Mouse (Mus musculus) myocyte (in vitro differentiated cells): ENCODE results near the gene Wdr59.

Experiments used
- E2F4 ChIP-seq: IDR thresholded peaks from one replicate; pipeline ENCODE4 v1.6.1; 2011; ENCODE audit warnings: mild to moderate bottlenecking, control low read depth, moderate library complexity; ENCODE audit not compliant: insufficient read depth
- MYOD1 ChIP-seq, 3 experiments: IDR thresholded peaks; one replicate each; pipeline ENCODE4 v1.6.1; 2011; ENCODE audit warnings: control low read depth in 2 of 3, low read depth in 2 of 3, mild to moderate bottlenecking in 2 of 3, moderate library complexity in 1 of 3; ENCODE audit not compliant: insufficient read length in 2 of 3, control insufficient read depth in 1 of 3
- MYOG ChIP-seq, 3 experiments: IDR thresholded peaks; one replicate each; pipeline ENCODE4 v1.6.1; 2011; ENCODE audit warnings: control low read depth in 2 of 3, low read depth in 2 of 3, mild to moderate bottlenecking in 2 of 3; ENCODE audit not compliant: insufficient read length in 2 of 3, control insufficient read depth in 1 of 3, insufficient read depth in 1 of 3
- POLR2A ChIP-seq: IDR thresholded peaks from one replicate; pipeline ENCODE4 v1.6.1; 2011; ENCODE audit warnings: low read depth, mild to moderate bottlenecking, control low read depth, moderate library complexity; ENCODE audit not compliant: insufficient read length
- POLR2AphosphoS2 ChIP-seq: IDR thresholded peaks from one replicate; pipeline ENCODE4 v1.6.1; 2011; ENCODE audit warnings: low read depth, control low read depth; ENCODE audit not compliant: insufficient read length
- REST ChIP-seq: IDR thresholded peaks from one replicate; pipeline ENCODE4 v1.6.1; 2011; ENCODE audit warnings: mild to moderate bottlenecking, control low read depth, moderate library complexity; ENCODE audit not compliant: insufficient read depth, insufficient read length
- SRF ChIP-seq: IDR thresholded peaks from one replicate; pipeline ENCODE4 v1.6.1; 2011; ENCODE audit warnings: low read depth; ENCODE audit not compliant: control insufficient read depth, insufficient read length
- TCF12 ChIP-seq: IDR thresholded peaks from one replicate; pipeline ENCODE4 v1.6.1; 2011; ENCODE audit warnings: mild to moderate bottlenecking, control low read depth; ENCODE audit not compliant: poor library complexity, insufficient read depth, severe bottlenecking
- TCF3 ChIP-seq: IDR thresholded peaks from one replicate; pipeline ENCODE4 v1.6.1; 2011; ENCODE audit warnings: low read depth, control low read depth; ENCODE audit not compliant: insufficient read length
- USF1 ChIP-seq: IDR thresholded peaks from one replicate; pipeline ENCODE4 v1.6.1; 2011; ENCODE audit warnings: low read depth, mild to moderate bottlenecking, control low read depth, moderate library complexity

DNA sequence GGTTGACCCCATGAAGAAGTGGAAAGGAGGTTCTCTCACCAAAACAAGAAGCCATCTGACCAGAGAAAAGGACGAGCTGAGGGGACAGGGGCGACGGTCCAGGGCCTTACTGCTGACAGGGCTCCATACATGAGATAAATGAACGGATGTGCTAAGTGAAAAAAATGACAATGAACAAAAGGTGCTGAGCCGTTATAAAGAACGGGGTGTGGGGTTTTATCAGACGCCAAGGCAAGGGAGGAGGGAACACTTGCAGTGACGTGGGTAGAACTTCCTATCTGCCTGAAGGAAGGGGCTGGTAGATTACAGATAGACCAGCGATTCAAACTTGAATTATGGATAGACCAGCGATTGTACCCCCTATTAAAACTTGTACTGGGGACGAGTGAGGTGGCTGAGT lies 12.6 kb downstream of the Wdr59 start:
- TF ChIP-seq POLR2A = no peak
- no peak for TF ChIP-seq E2F4
- no peak for TF ChIP-seq USF1
- TF ChIP-seq MYOD1 (IDR thresholded peaks at IDR 0.05; ENCODE audit: control insufficient read depth in 1 of 3, insufficient read length in 2 of 3, low read depth in 2 of 3) = no peak
- no peak for TF ChIP-seq TCF12
- no peak for TF ChIP-seq REST
- TF ChIP-seq POLR2AphosphoS2 = no peak
- no peak for TF ChIP-seq MYOG (IDR thresholded peaks at IDR 0.05; ENCODE audit: control insufficient read depth in 1 of 3, insufficient read depth in 1 of 3, insufficient read length in 2 of 3, low read depth in 2 of 3)
- no peak for TF ChIP-seq SRF
- no peak for TF ChIP-seq TCF3
